Mouse (Mus musculus) forebrain, embryonic 12.5 days (tissue): Measurements from ENCODE around the gene Esrrg. TPM values are rescaled to one million over a fixed set of nuclear protein-coding genes. Genes with fewer than 3 reads are reported as not detected.

Experiments
- ATAC-seq: fragments of 200-750 bp; cut with Nextera tagmentation; 2 replicates; pipeline ENCODE4 v1.8.0; 2017; ENCODE audit warnings: moderate TSS enrichment; ENCODE audit not compliant: low FRiP score
- H3K27ac ChIP-seq: fragments of 300-500 bp; sonication (generic); 2 replicates; pipeline ENCODE4 v1.5.1; 2016; ENCODE audit warnings: mild to moderate bottlenecking
- H3K27me3 ChIP-seq: fragments of 300-500 bp; sonication (generic); 2 replicates; pipeline ENCODE4 v1.6.1; 2016; ENCODE audit warnings: mild to moderate bottlenecking
- H3K36me3 ChIP-seq: fragments of 300-500 bp; sonication (generic); replicated peaks from 2 replicates; pipeline ENCODE4 v1.6.1; 2016; ENCODE audit warnings: mild to moderate bottlenecking
- H3K4me1 ChIP-seq: fragments of 300-500 bp; sonication (generic); 2 replicates; pipeline ENCODE4 v1.6.1; 2016
- H3K4me2 ChIP-seq: fragments of 300-500 bp; sonication (generic); 2 replicates; pipeline ENCODE4 v1.6.1; 2016; ENCODE audit warnings: mild to moderate bottlenecking, moderate library complexity
- H3K4me3 ChIP-seq: fragments of 300-500 bp; sonication (generic); replicated peaks from 2 replicates; pipeline ENCODE4 v1.5.1; 2016; ENCODE audit warnings: mild to moderate bottlenecking
- H3K9ac ChIP-seq: fragments of 300-500 bp; sonication (generic); 2 replicates; pipeline ENCODE4 v1.6.1; 2016; ENCODE audit warnings: mild to moderate bottlenecking
- H3K9me3 ChIP-seq: fragments of 300-500 bp; sonication (generic); 2 replicates; pipeline ENCODE4 v1.6.1; 2016
- WGBS: fragments of 180-500 bp; shearing (Covaris S2); methylation state at CpG from one replicate; pipeline ENCODE4 v1.1.7; 2016; 5-methylcytosine and 5-hydroxymethylcytosine counted together
- polyA plus RNA-seq: library from polyadenylated mRNA; unstranded; fragments of >200 nt; fragmentation: Nextera tagmentation; extraction: Ambion mirVana; gene quantifications from 2 replicates; pipeline ENCODE4 v1.2.1, GENCODE M21; 2016

Gene Esrrg
- polyA plus RNA-seq, 1 experiment from 2014 or later: 8.1 TPM

- Histone ChIP-seq H3K4me1 (peaks cover 12% of the 10 kb centered on the region), H3K4me2 (peak overlapping the region; percentile 94), H3K4me3 (peak overlapping the region; percentile 59; the same call in 1 of the 2 replicates), H3K9me3 (no peaks in the 10 kb centered on the region), H3K27me3 (peaks cover 3% of the 10 kb centered on the region; the same call in 1 of the 2 replicates), H3K36me3 (no peaks in the 10 kb centered on the region), H3K9ac (0 out of 2 replicates have a peak overlapping the region, but pooled peaks have one; percentile 84), H3K27ac (no peak overlapping the region)
- peak; percentile 41 for ATAC-seq
- 19% methylated on average over 7 of the region's 7 CpGs for WGBS
Measured at GRCm38 (mm10) chr1:187652445-187652844, 43.9 kb downstream of the Esrrg start.

GRCm38 (mm10) chr1:187653390-187653789 is 44.8 kb downstream of the Esrrg start:
- Histone ChIP-seq H3K9ac (no peak overlapping the region), H3K27ac (no peak overlapping the region), H3K4me3 (no peak overlapping the region), H3K4me1 (peaks cover 12% of the 10 kb centered on the region), H3K27me3 (peaks cover 3% of the 10 kb centered on the region; the same call in 1 of the 2 replicates), H3K36me3 (no peaks in the 10 kb centered on the region), H3K9me3 (no peaks in the 10 kb centered on the region), H3K4me2 (no peak overlapping the region)
- WGBS: 59% methylated on average over 9 of the region's 9 CpGs
- no peak for ATAC-seq

GRCm38 (mm10) chr1:187660963-187661362 is 52.4 kb downstream of the Esrrg start:
- no peaks in the 10 kb centered on the region for H3K9me3 ChIP-seq
- no peak overlapping the region for H3K27ac ChIP-seq
- no peaks in the 10 kb centered on the region for H3K36me3 ChIP-seq
- H3K4me2 ChIP-seq: no peak overlapping the region
- WGBS: 78% methylated on average over 9 of the region's 9 CpGs
- no peaks in the 10 kb centered on the region for H3K27me3 ChIP-seq
- H3K9ac ChIP-seq: no peak overlapping the region
- peaks cover 18% of the 10 kb centered on the region for H3K4me1 ChIP-seq
- no peak overlapping the region for H3K4me3 ChIP-seq
- ATAC-seq: no peak

- 50% methylated on average over 12 of the region's 12 CpGs for WGBS
- Histone ChIP-seq H3K4me2 (no peak overlapping the region), H3K27me3 (no peaks in the 10 kb centered on the region), H3K9me3 (no peaks in the 10 kb centered on the region), H3K27ac (no peak overlapping the region), H3K4me3 (no peak overlapping the region), H3K9ac (no peak overlapping the region), H3K4me1 (peaks cover 22% of the 10 kb centered on the region), H3K36me3 (no peaks in the 10 kb centered on the region)
- no peak for ATAC-seq
Measured at GRCm38 (mm10) chr1:187662083-187662609, 53.6 kb downstream of the Esrrg start.

GRCm38 (mm10) chr1:187663376-187663775 is 54.8 kb downstream of the Esrrg start:
- Histone ChIP-seq H3K4me3 (no peak overlapping the region), H3K4me2 (no peak overlapping the region), H3K4me1 (peaks cover 22% of the 10 kb centered on the region), H3K27ac (no peak overlapping the region), H3K36me3 (no peaks in the 10 kb centered on the region), H3K9me3 (no peaks in the 10 kb centered on the region), H3K27me3 (no peaks in the 10 kb centered on the region), H3K9ac (no peak overlapping the region)
- 43% methylated on average over 6 of the region's 6 CpGs for WGBS
- ATAC-seq: no peak

GRCm38 (mm10) chr1:187664261-187664660 is 55.7 kb downstream of the Esrrg start:
- H3K9me3 ChIP-seq: no peaks in the 10 kb centered on the region
- H3K4me3 ChIP-seq: no peak overlapping the region
- H3K36me3 ChIP-seq: no peaks in the 10 kb centered on the region
- H3K4me1 ChIP-seq: peaks cover 22% of the 10 kb centered on the region
- no peak for ATAC-seq
- H3K27ac ChIP-seq: no peak overlapping the region
- no peaks in the 10 kb centered on the region for H3K27me3 ChIP-seq
- WGBS: 88% methylated on average over 7 of the region's 7 CpGs
- H3K9ac ChIP-seq: no peak overlapping the region
- no peak overlapping the region for H3K4me2 ChIP-seq

- Histone ChIP-seq H3K27me3 (no peaks in the 10 kb centered on the region), H3K4me3 (no peak overlapping the region), H3K9me3 (no peaks in the 10 kb centered on the region), H3K36me3 (no peaks in the 10 kb centered on the region), H3K4me2 (no peak overlapping the region), H3K4me1 (peaks cover 22% of the 10 kb centered on the region), H3K27ac (no peak overlapping the region), H3K9ac (no peak overlapping the region)
- no peak for ATAC-seq
- 52% methylated on average over 10 of the region's 10 CpGs for WGBS
Measured at GRCm38 (mm10) chr1:187665901-187666600, 57.5 kb downstream of the Esrrg start.

GRCm38 (mm10) chr1:187669746-187670145 is 61.2 kb downstream of the Esrrg start:
- no peak overlapping the region for H3K27ac ChIP-seq
- ATAC-seq: no peak
- 97% methylated on average over 6 of the region's 6 CpGs for WGBS
- no peaks in the 10 kb centered on the region for H3K36me3 ChIP-seq
- no peak overlapping the region for H3K4me2 ChIP-seq
- no peaks in the 10 kb centered on the region for H3K9me3 ChIP-seq
- H3K9ac ChIP-seq: no peak overlapping the region
- no peaks in the 10 kb centered on the region for H3K27me3 ChIP-seq
- H3K4me1 ChIP-seq: peaks cover 10% of the 10 kb centered on the region; the same call in 1 of the 2 replicates
- no peak overlapping the region for H3K4me3 ChIP-seq

- WGBS: 38% methylated on average over 5 of the region's 5 CpGs
- peaks cover 10% of the 10 kb centered on the region for H3K4me1 ChIP-seq
Measured at GRCm38 (mm10) chr1:187672446-187672845, 63.9 kb downstream of the Esrrg start.

GRCm38 (mm10) chr1:187674771-187675186 is 66.2 kb downstream of the Esrrg start:
- Histone ChIP-seq H3K4me1 (peaks cover 10% of the 10 kb centered on the region), H3K9ac (no peak overlapping the region), H3K9me3 (no peaks in the 10 kb centered on the region), H3K27ac (no peak overlapping the region), H3K4me3 (no peak overlapping the region), H3K36me3 (no peaks in the 10 kb centered on the region), H3K4me2 (no peak overlapping the region), H3K27me3 (no peaks in the 10 kb centered on the region)
- no peak for ATAC-seq
- 68% methylated on average over 10 of the region's 10 CpGs for WGBS

More at GRCm38 (mm10) chr1:187672446-187672845, 63.9 kb downstream of the Esrrg start:
- Histone ChIP-seq H3K27ac (no peak overlapping the region), H3K36me3 (no peaks in the 10 kb centered on the region), H3K27me3 (no peaks in the 10 kb centered on the region), H3K9ac (no peak overlapping the region), H3K4me2 (no peak overlapping the region), H3K4me3 (no peak overlapping the region), H3K9me3 (no peaks in the 10 kb centered on the region)
- ATAC-seq: no peak

GRCm38 (mm10) chr1:187676626-187677025 is 68.0 kb downstream of the Esrrg start:
- H3K9ac ChIP-seq: no peak overlapping the region
- no peak overlapping the region for H3K27ac ChIP-seq
- no peak overlapping the region for H3K4me3 ChIP-seq
- no peaks in the 10 kb centered on the region for H3K36me3 ChIP-seq
- H3K4me1 ChIP-seq: peaks cover 10% of the 10 kb centered on the region
- no peak for ATAC-seq
- no peak overlapping the region for H3K4me2 ChIP-seq
- H3K9me3 ChIP-seq: no peaks in the 10 kb centered on the region
- H3K27me3 ChIP-seq: no peaks in the 10 kb centered on the region
- 74% methylated on average over 10 of the region's 10 CpGs for WGBS

GRCm38 (mm10) chr1:187679246-187679645 is 70.7 kb downstream of the Esrrg start:
- ATAC-seq: no peak
- WGBS: 76% methylated on average over 1 of the region's 1 CpGs
- H3K4me2 ChIP-seq: no peak overlapping the region
- peaks cover 4% of the 10 kb centered on the region; the same call in 1 of the 2 replicates for H3K4me1 ChIP-seq
- no peaks in the 10 kb centered on the region for H3K9me3 ChIP-seq
- H3K36me3 ChIP-seq: no peaks in the 10 kb centered on the region
- H3K4me3 ChIP-seq: no peak overlapping the region
- no peaks in the 10 kb centered on the region for H3K27me3 ChIP-seq
- no peak overlapping the region for H3K9ac ChIP-seq
- no peak overlapping the region for H3K27ac ChIP-seq

GRCm38 (mm10) chr1:187684519-187684918 is 75.9 kb downstream of the Esrrg start:
- Histone ChIP-seq H3K4me1 (no peaks in the 10 kb centered on the region), H3K4me2 (no peak overlapping the region), H3K9ac (no peak overlapping the region), H3K4me3 (no peak overlapping the region), H3K27ac (no peak overlapping the region), H3K27me3 (no peaks in the 10 kb centered on the region), H3K36me3 (no peaks in the 10 kb centered on the region), H3K9me3 (no peaks in the 10 kb centered on the region)
- WGBS: 79% methylated on average over 4 of the region's 4 CpGs
- ATAC-seq: no peak
